Mouse (Mus musculus) MEL-GATA-1-ER (cell line): ENCODE measurements around the gene Bcl2l13.

Source experiments
- DNase-seq: peaks from one replicate; pipeline ENCODE4 v3.0.0-alpha.2; 2012; ENCODE audit warnings: low read depth; ENCODE audit errors: extremely low read depth

The Bcl2l13 gene

GRCm38 (mm10) chr6:120926880-120927279 is 90.9 kb downstream of the Bcl2l13 start:
- no peak for DNase-seq

GRCm38 (mm10) chr6:120927765-120928164 is 91.8 kb downstream of the Bcl2l13 start:
- no peak for DNase-seq

- no peak for DNase-seq
These were observed 93.4 kb downstream of the Bcl2l13 start for GRCm38 (mm10) chr6:120929421-120929820.

GRCm38 (mm10) chr6:120930450-120931306 is 94.7 kb downstream of the Bcl2l13 start:
- DNase-seq = no peak

- DNase-seq = no peak
These were observed 96.6 kb downstream of the Bcl2l13 start for GRCm38 (mm10) chr6:120932597-120932996.

- no peak for DNase-seq
These were observed 97.7 kb downstream of the Bcl2l13 start for GRCm38 (mm10) chr6:120933670-120934069.

GRCm38 (mm10) chr6:120934176-120934575 is 98.2 kb downstream of the Bcl2l13 start:
- no peak for DNase-seq

GRCm38 (mm10) chr6:120937104-120937617 is 101.1 kb downstream of the Bcl2l13 start:
- DNase-seq = no peak

GRCm38 (mm10) chr6:120937999-120938608 is 102.1 kb downstream of the Bcl2l13 start:
- no peak for DNase-seq

GRCm38 (mm10) chr6:120938763-120939450 is 102.9 kb downstream of the Bcl2l13 start:
- no peak for DNase-seq

GRCm38 (mm10) chr6:120939783-120940182 is 103.8 kb downstream of the Bcl2l13 start:
- no peak for DNase-seq

- DNase-seq = no peak
These were observed 104.6 kb downstream of the Bcl2l13 start for GRCm38 (mm10) chr6:120940446-120941083.

GRCm38 (mm10) chr6:120941084-120941481 is 105.1 kb downstream of the Bcl2l13 start:
- no peak for DNase-seq

GRCm38 (mm10) chr6:120941575-120941974 is 105.6 kb downstream of the Bcl2l13 start:
- no peak for DNase-seq
